Mouse (Mus musculus): ENCODE measurements around the gene Ablim1.
A peak's percentile ranks its signal among the peaks of the same experiment; 100 is the strongest.

Ablim1 gene

GRCm38 (mm10) chr19:57188553-57188952, 126.2 kb downstream of the Ablim1 start:
- DNase-seq (ENCODE audit: low read depth, low spot score) = no peak

- DNase-seq (ENCODE audit: low read depth, low spot score) = no peak
Measured at GRCm38 (mm10) chr19:57185021-57185420, 129.7 kb downstream of the Ablim1 start.

GRCm38 (mm10) chr19:57182938-57183720, 131.6 kb downstream of the Ablim1 start:
- no peak for DNase-seq (ENCODE audit: low read depth, low spot score)

- DNase-seq (ENCODE audit: low read depth, low spot score) = no peak
Measured at GRCm38 (mm10) chr19:57181852-57182528, 132.7 kb downstream of the Ablim1 start.

- DNase-seq (ENCODE audit: low read depth, low spot score) = no peak
Measured at GRCm38 (mm10) chr19:57181317-57181716, 133.4 kb downstream of the Ablim1 start.

GRCm38 (mm10) chr19:57180908-57181307, 133.8 kb downstream of the Ablim1 start:
- no peak for DNase-seq (ENCODE audit: low read depth, low spot score)

- DNase-seq (ENCODE audit: low read depth, low spot score) = no peak
Measured at GRCm38 (mm10) chr19:57180333-57180732, 134.4 kb downstream of the Ablim1 start.

- no peak for DNase-seq (ENCODE audit: low read depth, low spot score)
Measured at GRCm38 (mm10) chr19:57179269-57179668, 135.4 kb downstream of the Ablim1 start.

- DNase-seq (ENCODE audit: low read depth, low spot score) = no peak
Measured at GRCm38 (mm10) chr19:57177334-57177733, 137.4 kb downstream of the Ablim1 start.

GRCm38 (mm10) chr19:57175077-57175476, 139.6 kb downstream of the Ablim1 start:
- DNase-seq (ENCODE audit: low read depth, low spot score) = no peak

GRCm38 (mm10) chr19:57174541-57174940, 140.2 kb downstream of the Ablim1 start:
- DNase-seq (ENCODE audit: low read depth, low spot score) = no peak

- DNase-seq (ENCODE audit: low read depth, low spot score) = no peak
Measured at GRCm38 (mm10) chr19:57174045-57174444, 140.7 kb downstream of the Ablim1 start.

GRCm38 (mm10) chr19:57172321-57172720, 142.4 kb downstream of the Ablim1 start:
- DNase-seq (ENCODE audit: low read depth, low spot score) = no peak

- no peak for DNase-seq (ENCODE audit: low read depth, low spot score)
Measured at GRCm38 (mm10) chr19:57170880-57171279, 143.8 kb downstream of the Ablim1 start.

- DNase-seq (ENCODE audit: low read depth, low spot score) = no peak
Measured at GRCm38 (mm10) chr19:57169485-57169884, 145.2 kb downstream of the Ablim1 start.

GRCm38 (mm10) chr19:57167721-57168120, 147.0 kb downstream of the Ablim1 start:
- no peak for DNase-seq (ENCODE audit: low read depth, low spot score)

GRCm38 (mm10) chr19:57164882-57165281, 149.8 kb downstream of the Ablim1 start:
- no peak for DNase-seq (ENCODE audit: low read depth, low spot score)

GRCm38 (mm10) chr19:57163315-57163714, 151.4 kb downstream of the Ablim1 start:
- no peak for DNase-seq (ENCODE audit: low read depth, low spot score)

GRCm38 (mm10) chr19:57161978-57162727, 152.6 kb downstream of the Ablim1 start:
- DNase-seq (ENCODE audit: low read depth, low spot score) = no peak

GRCm38 (mm10) chr19:57161010-57161660, 153.6 kb downstream of the Ablim1 start:
- peak; percentile 23 for DNase-seq (ENCODE audit: low read depth, low spot score)

- DNase-seq (ENCODE audit: low read depth, low spot score) = no peak
Measured at GRCm38 (mm10) chr19:57157731-57158343, 156.9 kb downstream of the Ablim1 start.
